Mouse (Mus musculus) gastrocnemius, postnatal 10 days (tissue): ENCODE data around the gene Smarca2. TPM values are rescaled to one million over a fixed set of nuclear protein-coding genes. Genes with fewer than 3 reads are reported as not detected.
A peak's percentile ranks its signal among the peaks of the same experiment; 100 is the strongest.
"Not testable (repeated sequence)": the region's sequence is repeated elsewhere in the genome, so short reads cannot be mapped to it uniquely, and the experiment has no call there.

ENCODE experiments used
- DNase-seq: peaks from one replicate; pipeline ENCODE4 v3.0.0; 2021; ENCODE audit warnings: mixed read lengths
- total RNA-seq, 2 experiments: library from RNA; stranded (reverse); gene quantifications; 2 replicates each; pipeline ENCODE4 v1.2.3; 2021

Gene Smarca2
- total RNA-seq, 2 experiments from 2014 or later, result 47.1 to 50.7 TPM

DNA sequence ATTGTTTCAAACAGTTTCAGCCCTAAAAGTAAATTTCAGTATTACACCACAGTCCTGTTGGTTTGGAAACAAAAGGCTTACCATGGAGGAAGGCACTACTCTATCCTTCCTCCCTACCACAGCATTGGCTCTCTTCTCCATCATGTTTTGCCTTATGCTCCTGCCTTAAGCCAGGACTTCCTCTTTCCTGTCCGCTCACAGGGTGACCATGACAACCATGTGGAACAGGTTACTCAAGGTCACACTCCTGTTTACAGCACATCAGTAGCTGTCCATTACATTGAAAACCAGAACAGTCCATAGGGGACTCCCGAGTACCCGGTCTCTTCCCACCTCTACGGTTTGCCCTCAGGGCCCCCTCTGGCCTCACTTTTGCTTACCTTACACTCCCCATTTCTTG lies 92.3 kb downstream of the Smarca2 start:
- DNase-seq, result no peak

GRCm38 (mm10) chr19:26704545-26705209 lies 99.8 kb downstream of the Smarca2 start:
- no peak for DNase-seq

DNA sequence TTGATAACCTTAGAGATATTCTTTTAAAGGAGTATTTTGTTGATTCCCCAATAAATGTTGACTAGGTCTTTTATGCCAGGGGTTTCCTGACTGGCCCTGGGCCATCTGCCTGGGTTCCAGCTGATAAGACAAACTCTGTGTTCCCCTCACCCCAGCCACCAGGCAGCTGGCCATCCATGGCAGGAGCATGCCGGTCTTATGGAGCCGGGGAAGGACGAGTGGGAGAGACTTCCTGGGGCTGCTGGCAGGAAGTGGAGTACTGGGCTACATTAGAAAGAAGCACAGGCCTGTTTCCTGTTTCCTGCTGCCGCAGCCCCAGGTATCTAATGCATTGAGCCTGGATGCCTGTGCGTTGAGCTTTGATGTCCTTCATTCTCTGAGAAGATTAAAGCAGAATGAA lies 102.1 kb downstream of the Smarca2 start:
- no peak for DNase-seq

GRCm38 (mm10) chr19:26709095-26709494 lies 104.2 kb downstream of the Smarca2 start:
- no peak for DNase-seq

DNA sequence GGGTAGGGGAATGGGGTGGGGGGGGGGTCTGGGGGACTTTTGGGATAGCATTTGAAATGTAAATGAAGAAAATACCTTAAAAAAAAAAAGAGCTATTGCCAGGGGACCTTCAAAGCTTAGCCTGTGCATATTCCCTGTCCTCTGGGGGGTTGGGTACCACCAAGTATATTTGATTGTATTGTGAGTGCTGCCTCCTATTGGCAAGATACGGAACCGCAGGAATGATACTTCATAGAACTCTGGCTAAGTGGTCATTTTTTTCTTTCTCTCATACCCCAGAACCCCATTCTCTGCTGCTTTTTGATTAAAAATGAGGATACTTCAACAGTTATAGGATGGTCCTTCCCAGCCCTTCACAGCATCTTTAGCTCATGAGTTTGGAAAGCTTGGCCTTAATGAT lies 106.4 kb downstream of the Smarca2 start:
- peak; percentile 45 for DNase-seq

- peak; percentile 34 for DNase-seq
Measured at GRCm38 (mm10) chr19:26716217-26716616, 111.4 kb downstream of the Smarca2 start.

DNA sequence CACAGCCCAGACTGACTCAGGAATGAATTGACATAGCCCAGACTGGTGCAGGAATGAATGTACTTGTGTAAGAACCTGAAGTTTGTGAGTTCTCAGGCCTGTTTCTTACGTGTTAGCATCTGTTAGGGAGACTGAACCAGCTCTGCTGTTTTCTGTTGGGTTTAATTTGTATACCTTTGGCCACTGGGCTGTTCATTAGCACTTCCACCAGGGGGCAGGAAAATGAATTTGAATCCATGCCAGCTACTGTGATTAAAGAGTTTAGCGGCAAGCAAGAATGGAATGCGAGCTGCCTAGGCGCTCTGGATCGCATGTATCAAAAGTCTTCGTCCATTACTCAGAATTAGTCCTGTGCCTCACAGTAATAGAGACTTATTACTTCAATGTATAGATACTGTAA lies 113.4 kb downstream of the Smarca2 start:
- DNase-seq, result peak; percentile 60

DNA sequence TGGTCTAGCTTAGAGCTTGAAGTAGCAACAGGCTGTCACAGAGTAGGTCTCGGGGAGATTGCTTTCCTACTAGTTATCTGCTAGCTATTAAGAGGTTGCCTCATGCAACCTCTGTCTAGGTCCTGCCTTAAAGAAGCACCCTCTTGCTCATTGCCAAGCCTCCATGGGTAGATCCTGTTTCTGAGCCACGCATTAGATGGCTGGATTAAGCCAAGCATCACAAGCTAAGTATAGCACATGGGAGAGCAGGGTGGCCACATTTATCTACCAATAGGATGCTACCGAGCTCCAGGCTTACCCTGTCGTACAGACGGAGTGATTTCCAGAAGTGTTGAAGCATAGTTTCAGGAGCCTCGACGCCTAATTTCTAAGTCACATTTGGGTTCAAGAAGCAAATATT lies 114.3 kb downstream of the Smarca2 start:
- DNase-seq, result no peak

DNA sequence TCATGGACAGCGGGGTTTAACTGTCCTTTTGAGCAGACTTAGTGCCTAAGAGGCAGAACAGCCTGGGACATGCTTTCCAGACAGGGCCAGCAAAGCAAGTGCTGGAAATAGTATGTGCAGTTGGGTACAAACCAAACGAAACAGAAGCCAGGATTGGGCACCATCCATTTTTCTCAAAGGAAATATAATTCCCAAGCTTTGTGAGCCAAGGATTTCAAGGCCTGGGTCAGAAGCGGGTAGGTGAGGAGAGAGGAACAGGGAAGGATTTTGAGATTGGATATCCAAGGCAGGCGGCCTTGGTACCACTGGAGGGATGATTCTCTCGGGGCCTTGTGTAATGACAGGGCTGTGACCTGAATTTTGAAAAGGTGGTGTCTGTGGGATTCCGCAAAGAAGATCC lies 116.9 kb downstream of the Smarca2 start:
- DNase-seq, result no peak

DNA sequence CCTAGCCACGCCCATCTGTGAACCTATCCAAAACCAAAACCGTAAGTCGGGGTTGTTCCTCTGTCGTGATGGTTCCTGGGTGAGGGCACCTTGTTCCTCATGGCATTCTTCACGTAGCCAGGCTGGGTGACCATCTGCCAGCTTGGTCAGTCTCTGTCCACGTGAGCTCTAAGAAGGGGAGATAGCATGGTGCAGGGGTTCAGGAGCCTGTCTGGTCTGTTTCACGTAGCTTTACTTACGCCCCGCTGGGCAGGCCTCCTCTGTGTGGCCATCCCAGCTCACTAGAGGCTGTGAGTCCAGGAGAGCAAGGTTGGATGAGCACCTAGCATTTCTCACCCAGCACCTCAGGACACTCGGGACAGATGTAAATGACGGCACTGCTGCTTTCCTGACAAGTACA lies 119.0 kb downstream of the Smarca2 start:
- no peak for DNase-seq

GRCm38 (mm10) chr19:26724626-26725025 lies 119.8 kb downstream of the Smarca2 start:
- DNase-seq, result no peak

- no peak for DNase-seq
Measured at GRCm38 (mm10) chr19:26727796-26728195, 122.9 kb downstream of the Smarca2 start.

- DNase-seq, result no peak
Measured at GRCm38 (mm10) chr19:26730486-26730885, 125.6 kb downstream of the Smarca2 start.

GRCm38 (mm10) chr19:26731121-26731520 lies 126.3 kb downstream of the Smarca2 start:
- DNase-seq, result no peak

DNA sequence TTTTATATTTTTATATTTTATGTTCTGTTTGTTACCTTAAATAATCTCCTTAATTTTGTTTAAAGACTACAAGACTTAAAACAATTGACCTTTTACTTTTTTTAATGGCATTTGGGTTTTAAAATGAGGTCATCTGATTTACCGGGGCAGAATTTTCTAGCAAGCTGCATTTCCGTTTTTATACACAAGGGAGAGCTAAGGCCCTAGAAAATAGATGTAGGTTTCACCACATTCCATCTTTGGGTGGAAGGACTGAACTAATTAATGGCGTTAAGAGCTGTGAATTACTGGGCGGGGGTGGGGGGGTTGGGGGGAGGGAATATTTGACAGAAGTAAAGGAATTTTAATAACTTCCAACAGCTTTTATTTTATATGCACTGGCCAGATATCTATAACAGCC lies 127.0 kb downstream of the Smarca2 start:
- DNase-seq, result no peak

GRCm38 (mm10) chr19:26733055-26733454 lies 128.2 kb downstream of the Smarca2 start:
- no peak for DNase-seq

DNA sequence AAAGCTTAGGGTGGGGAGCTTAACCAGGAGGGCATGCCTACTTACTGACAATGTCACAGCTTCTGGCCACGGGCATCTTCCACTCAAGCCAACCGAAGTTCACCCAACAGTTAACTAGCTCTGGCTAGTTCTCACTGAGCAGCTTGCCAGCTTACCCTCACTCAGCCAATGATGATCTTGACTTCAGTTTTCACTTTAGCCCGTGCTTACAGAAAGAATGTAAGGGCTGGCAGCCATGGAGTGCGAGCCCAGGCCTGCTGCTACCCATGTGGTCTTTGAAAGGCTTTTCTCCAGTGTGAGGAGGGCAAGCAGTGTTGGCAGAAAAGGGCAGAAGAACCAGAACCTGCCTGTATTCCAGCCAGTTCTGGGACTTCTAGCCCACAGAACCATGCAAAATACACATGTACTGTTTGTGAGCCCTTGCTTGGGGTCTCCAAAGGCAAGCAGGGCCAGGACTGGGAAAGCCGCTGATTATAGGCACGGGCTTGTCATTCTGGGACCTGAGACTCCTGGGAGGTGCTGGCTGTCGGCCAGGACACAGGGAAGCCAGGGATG lies 128.8 kb downstream of the Smarca2 start:
- no peak for DNase-seq

DNA sequence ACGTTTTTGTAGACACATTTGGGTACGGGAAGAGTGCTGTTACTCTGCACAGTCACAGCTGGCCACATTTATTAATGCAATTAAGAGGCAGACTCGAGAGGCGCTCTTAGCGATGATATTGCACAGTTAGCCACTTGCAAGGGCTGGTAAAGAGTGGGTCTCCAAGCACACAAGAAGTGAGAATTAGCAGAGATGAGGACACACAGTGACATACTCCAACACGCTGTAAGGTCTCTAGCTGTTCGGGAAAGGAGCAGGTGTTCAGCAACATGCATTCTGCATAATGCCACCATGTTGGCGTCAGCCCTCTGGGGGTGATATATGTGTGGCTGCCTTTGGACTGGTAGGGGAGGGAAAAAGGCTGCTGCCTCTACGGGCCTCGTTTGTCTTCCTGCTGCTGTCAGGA lies 129.9 kb downstream of the Smarca2 start:
- DNase-seq, result no peak

- DNase-seq, result not testable (repeated sequence)
Measured at GRCm38 (mm10) chr19:26745021-26745420, 140.2 kb downstream of the Smarca2 start.

GRCm38 (mm10) chr19:26745567-26745966 lies 140.7 kb downstream of the Smarca2 start:
- no peak for DNase-seq

- no peak for DNase-seq
Measured at GRCm38 (mm10) chr19:26746290-26746689, 141.4 kb downstream of the Smarca2 start.

GRCm38 (mm10) chr19:26746709-26747467 lies 142.0 kb downstream of the Smarca2 start:
- no peak for DNase-seq
